Mouse (Mus musculus): ENCODE data around the gene Ror2. TPM values are rescaled to one million over a fixed set of nuclear protein-coding genes. Genes with fewer than 3 reads are reported as not detected.

Gene Ror2
- polyA plus RNA-seq, 1 experiment from 2014 or later = 27.4 TPM

DNA sequence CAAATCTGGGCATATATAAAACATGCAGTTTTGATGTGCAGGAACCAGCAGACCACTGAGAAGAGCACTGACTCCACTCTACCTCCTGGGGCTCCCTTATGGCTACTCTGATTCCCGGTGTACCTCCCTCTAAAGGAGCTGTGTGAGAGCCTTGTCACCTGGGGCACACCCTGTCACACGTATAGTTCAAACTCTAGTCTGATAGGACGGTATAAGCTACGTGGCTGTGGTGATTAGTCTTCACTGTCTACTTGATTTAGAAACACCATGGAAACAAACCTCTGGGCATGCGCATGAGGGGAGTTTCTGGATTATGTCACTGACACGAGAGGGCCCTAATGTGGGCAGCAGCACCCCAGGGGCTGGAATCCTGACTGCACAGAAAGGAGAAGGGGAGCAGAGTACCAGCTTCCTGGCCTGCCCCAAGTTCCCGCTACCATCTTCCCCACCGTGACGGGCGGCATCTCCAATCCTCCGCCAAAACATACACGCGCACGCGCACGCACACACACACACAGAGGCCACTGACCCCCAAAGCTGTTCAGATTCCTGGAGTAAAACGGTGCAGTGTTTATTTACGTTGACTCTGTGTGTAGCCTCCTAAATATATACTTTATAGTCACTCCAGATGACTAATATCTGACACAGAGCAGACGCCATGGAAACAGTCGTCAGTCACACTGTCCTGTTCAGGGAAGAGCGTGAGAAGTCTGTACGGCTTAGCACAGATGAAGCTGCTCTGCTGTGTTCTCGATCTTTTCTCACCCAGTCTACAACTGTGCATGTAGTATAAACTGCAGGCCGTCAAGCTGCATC, 37.1 kb downstream of the Ror2 start:
- 0 out of 2 replicates have a peak, but pooled peaks have one; percentile 56 for ATAC-seq (ENCODE audit: insufficient number of reproducible peaks, insufficient read depth, low FRiP score, low TSS enrichment, low read depth)
- 72% methylated on average over 24 of the region's 24 CpGs for WGBS
- peaks cover 51% of the 10 kb centered on the region for H3K4me1 ChIP-seq
- H3K4me2 ChIP-seq = no peak overlapping the region
- H3K9ac ChIP-seq = no peak overlapping the region
- H3K27me3 ChIP-seq = no peaks in the 10 kb centered on the region
- H3K4me3 ChIP-seq = no peak overlapping the region
- 0 out of 2 replicates have a peak, but pooled peaks cover 2% of the 10 kb centered on the region for H3K9me3 ChIP-seq
- no peak overlapping the region; the same call in none of the 2 replicates for H3K27ac ChIP-seq
- H3K36me3 ChIP-seq = no peaks in the 10 kb centered on the region

- H3K9ac ChIP-seq = no peak overlapping the region
- no peak for ATAC-seq (ENCODE audit: insufficient number of reproducible peaks, insufficient read depth, low FRiP score, low TSS enrichment, low read depth)
- no peaks in the 10 kb centered on the region for H3K36me3 ChIP-seq
- H3K4me1 ChIP-seq = peaks cover 51% of the 10 kb centered on the region
- H3K27ac ChIP-seq = no peak overlapping the region
- H3K9me3 ChIP-seq = 0 out of 2 replicates have a peak, but pooled peaks cover 2% of the 10 kb centered on the region
- H3K4me2 ChIP-seq = no peak overlapping the region
- no peaks in the 10 kb centered on the region for H3K27me3 ChIP-seq
- whole genome bisulfite sequencing = 65% methylated on average over 6 of the region's 6 CpGs
- H3K4me3 ChIP-seq = no peak overlapping the region
Measured at GRCm38 (mm10) chr13:53248080-53248479, 37.8 kb downstream of the Ror2 start.

DNA sequence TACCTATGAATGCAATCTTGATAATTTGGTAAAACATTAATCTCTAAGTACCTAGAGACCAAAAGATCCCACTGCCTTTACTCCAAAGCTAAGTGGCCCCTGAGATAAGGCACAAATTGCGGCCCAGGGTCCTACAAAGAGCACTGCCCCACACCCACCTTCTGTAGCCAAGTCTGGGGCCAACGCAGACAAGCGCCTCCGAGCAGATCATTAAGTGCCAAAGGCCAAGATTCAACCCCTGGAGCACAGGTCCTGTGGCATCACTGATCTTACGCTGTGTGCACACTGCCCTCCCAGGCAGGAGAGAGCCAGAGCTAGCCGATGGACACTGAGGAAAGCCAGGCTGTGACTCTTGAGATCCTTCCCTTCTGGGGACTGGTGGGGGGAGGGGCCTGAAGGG, 38.7 kb downstream of the Ror2 start:
- no peak overlapping the region for H3K4me2 ChIP-seq
- H3K36me3 ChIP-seq = peaks cover 4% of the 10 kb centered on the region
- no peak overlapping the region for H3K4me3 ChIP-seq
- no peaks in the 10 kb centered on the region for H3K27me3 ChIP-seq
- H3K9ac ChIP-seq = no peak overlapping the region
- no peak overlapping the region for H3K27ac ChIP-seq
- 0 out of 2 replicates have a peak, but pooled peaks cover 2% of the 10 kb centered on the region for H3K9me3 ChIP-seq
- H3K4me1 ChIP-seq = peaks cover 51% of the 10 kb centered on the region
- ATAC-seq (ENCODE audit: insufficient number of reproducible peaks, insufficient read depth, low FRiP score, low TSS enrichment, low read depth) = no peak
- 69% methylated on average over 6 of the region's 6 CpGs for WGBS

DNA sequence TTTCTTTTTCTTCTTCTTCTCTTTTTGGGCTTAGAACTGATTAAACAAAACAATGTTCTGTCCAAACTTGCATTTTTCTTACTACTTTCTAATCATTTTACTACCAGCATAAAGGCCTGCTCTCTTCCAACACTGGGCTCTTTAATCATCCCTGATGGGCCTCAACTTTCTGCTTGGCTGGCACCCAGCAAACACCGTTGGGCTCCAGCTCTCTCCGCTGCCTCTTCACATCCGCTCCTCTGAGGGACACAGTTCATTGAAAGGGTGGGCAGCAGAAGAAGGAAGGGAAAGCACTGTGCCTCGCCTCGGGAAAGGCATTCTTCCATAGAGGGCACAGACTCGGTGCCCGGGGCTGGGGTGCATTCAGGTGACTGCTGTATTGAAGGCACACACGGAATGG, 41.8 kb downstream of the Ror2 start:
- H3K4me3 ChIP-seq = no peak overlapping the region
- peaks cover 11% of the 10 kb centered on the region; the same call in 1 of the 2 replicates for H3K9me3 ChIP-seq
- peaks cover 45% of the 10 kb centered on the region for H3K4me1 ChIP-seq
- WGBS = 61% methylated on average over 8 of the region's 8 CpGs
- H3K4me2 ChIP-seq = no peak overlapping the region; the same call in 1 of the 2 replicates
- H3K27ac ChIP-seq = peak overlapping the region; percentile 56; the same call in 1 of the 2 replicates
- ATAC-seq (ENCODE audit: insufficient number of reproducible peaks, insufficient read depth, low FRiP score, low TSS enrichment, low read depth) = no peak
- no peaks in the 10 kb centered on the region for H3K27me3 ChIP-seq
- peaks cover 16% of the 10 kb centered on the region for H3K36me3 ChIP-seq
- no peak overlapping the region for H3K9ac ChIP-seq

DNA sequence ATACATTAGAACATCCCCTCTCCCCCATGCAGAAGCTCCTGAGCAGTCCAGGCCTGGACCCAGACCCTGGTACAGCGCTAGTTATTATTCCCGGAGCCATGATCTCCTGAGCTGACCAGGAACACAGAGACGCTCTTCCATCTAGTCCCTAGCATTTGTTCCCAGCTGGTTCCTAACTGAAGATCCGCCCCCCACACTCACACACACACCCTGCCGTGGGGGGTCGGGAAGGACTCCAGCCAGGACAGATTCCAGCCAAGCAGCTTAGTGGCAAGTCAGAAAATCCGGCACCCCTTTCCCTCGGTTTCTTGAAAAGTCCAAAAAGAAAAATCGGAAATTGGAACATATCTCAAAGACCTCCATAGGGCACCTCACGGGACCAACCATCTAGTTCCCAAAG, 48.5 kb downstream of the Ror2 start:
- 56% methylated on average over 10 of the region's 10 CpGs for WGBS
- Histone ChIP-seq H3K4me1 (peaks cover 63% of the 10 kb centered on the region), H3K4me2 (no peak overlapping the region), H3K9ac (peak overlapping the region; percentile 12; the same call in 1 of the 2 replicates), H3K27ac (peak overlapping the region; percentile 75; the same call in 1 of the 2 replicates), H3K4me3 (no peak overlapping the region), H3K9me3 (peaks cover 11% of the 10 kb centered on the region; the same call in 1 of the 2 replicates), H3K27me3 (no peaks in the 10 kb centered on the region; the same call in none of the 2 replicates), H3K36me3 (peaks cover 14% of the 10 kb centered on the region)
- ATAC-seq (ENCODE audit: insufficient number of reproducible peaks, insufficient read depth, low FRiP score, low TSS enrichment, low read depth) = no peak

- Histone ChIP-seq H3K4me1 (peaks cover 71% of the 10 kb centered on the region), H3K27me3 (no peaks in the 10 kb centered on the region; the same call in none of the 2 replicates), H3K4me2 (peak overlapping the region; percentile 42), H3K9ac (peak overlapping the region; percentile 36), H3K27ac (peak overlapping the region; percentile 75), H3K36me3 (peaks cover 11% of the 10 kb centered on the region), H3K9me3 (peaks cover 11% of the 10 kb centered on the region; the same call in 1 of the 2 replicates), H3K4me3 (no peak overlapping the region)
- 23% methylated on average over 18 of the region's 18 CpGs for WGBS
- peak; percentile 22; the same call in 1 of the 2 replicates for ATAC-seq (ENCODE audit: insufficient number of reproducible peaks, insufficient read depth, low FRiP score, low TSS enrichment, low read depth)
Measured at GRCm38 (mm10) chr13:53236434-53237401, 49.2 kb downstream of the Ror2 start.

GRCm38 (mm10) chr13:53235953-53236352, 50.0 kb downstream of the Ror2 start:
- Histone ChIP-seq H3K9me3 (0 out of 2 replicates have a peak, but pooled peaks cover 3% of the 10 kb centered on the region), H3K36me3 (peaks cover 3% of the 10 kb centered on the region), H3K9ac (no peak overlapping the region), H3K27ac (peak overlapping the region; percentile 75), H3K4me1 (peaks cover 78% of the 10 kb centered on the region), H3K4me3 (no peak overlapping the region), H3K4me2 (0 out of 2 replicates have a peak overlapping the region, but pooled peaks have one; percentile 42), H3K27me3 (no peaks in the 10 kb centered on the region; the same call in none of the 2 replicates)
- ATAC-seq (ENCODE audit: insufficient number of reproducible peaks, insufficient read depth, low FRiP score, low TSS enrichment, low read depth) = no peak
- WGBS = 19% methylated on average over 7 of the region's 7 CpGs

DNA sequence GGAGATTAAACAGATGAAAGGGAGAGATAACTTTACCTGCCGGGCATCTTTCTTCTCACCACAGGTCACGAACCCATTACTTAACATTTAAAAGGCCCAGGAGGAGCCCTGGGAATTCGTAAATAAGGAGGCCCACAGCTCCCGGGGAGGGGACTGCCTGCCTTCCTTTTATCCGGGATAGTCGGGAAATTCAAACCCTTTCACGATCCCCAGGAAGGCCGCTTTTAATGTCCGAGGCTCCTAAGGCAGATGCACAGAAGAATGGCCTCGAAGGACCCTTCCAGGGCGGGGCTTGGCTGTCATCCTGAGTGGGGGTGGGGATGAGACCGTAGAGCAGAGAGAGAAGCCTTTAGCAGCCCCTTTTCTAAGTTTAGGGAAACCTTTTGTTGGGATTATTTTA, 51.1 kb downstream of the Ror2 start:
- Histone ChIP-seq H3K4me2 (no peak overlapping the region), H3K27ac (no peak overlapping the region), H3K36me3 (no peaks in the 10 kb centered on the region), H3K4me3 (no peak overlapping the region), H3K9me3 (no peaks in the 10 kb centered on the region), H3K9ac (0 out of 2 replicates have a peak overlapping the region, but pooled peaks have one; percentile 44), H3K27me3 (no peaks in the 10 kb centered on the region; the same call in none of the 2 replicates), H3K4me1 (peaks cover 83% of the 10 kb centered on the region)
- WGBS = 7% methylated on average over 12 of the region's 12 CpGs
- no peak for ATAC-seq (ENCODE audit: insufficient number of reproducible peaks, insufficient read depth, low FRiP score, low TSS enrichment, low read depth)

DNA sequence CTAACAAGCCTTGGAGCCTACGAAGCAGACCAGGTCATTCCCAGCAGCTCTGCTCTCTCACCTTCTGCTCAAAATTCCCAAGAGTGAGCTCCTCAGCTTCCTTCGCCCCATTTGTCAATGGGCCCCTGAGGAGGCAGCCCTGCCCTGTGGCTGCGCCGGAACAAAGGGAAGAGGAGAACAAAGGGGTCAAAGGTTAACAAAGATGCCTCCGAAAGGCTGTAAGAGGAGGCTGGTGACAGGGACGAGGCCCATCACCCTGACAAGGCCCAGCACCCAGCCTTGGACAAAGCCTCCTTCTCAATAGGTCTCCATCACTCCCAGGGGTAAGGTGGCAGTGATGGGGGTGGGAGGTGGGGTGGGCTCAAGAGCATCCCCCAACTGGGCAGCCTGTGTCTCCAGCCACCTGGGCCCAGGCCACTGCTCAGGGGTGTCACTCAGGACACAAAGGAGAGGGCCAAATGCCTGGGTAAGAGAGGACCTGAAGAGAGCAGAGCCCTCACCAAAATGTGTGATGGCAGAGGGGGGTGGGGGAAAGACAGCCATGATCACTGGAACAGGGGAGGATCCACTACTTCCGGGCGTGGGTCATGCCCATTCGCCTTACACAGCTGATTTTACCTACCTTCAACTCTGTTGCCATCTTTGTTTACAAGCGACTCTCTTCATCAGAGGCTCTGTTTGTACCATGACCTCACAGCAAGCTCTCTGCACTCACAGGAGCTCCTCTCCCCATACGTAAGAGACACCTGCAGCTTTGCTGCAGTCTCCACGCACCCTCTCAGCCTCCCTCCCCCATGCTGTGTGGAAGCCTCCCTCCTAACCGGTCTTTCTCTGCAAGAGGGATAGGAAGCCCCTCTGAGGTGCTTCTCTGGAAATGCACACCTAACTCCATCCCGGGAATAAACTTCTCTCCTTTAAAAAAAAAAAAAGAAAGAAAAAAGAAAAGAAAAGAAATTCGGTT, 51.8 kb downstream of the Ror2 start:
- ATAC-seq (ENCODE audit: insufficient number of reproducible peaks, insufficient read depth, low FRiP score, low TSS enrichment, low read depth) = no peak
- Histone ChIP-seq H3K36me3 (no peaks in the 10 kb centered on the region), H3K4me3 (no peak overlapping the region), H3K27me3 (no peaks in the 10 kb centered on the region; the same call in none of the 2 replicates), H3K4me1 (peaks cover 83% of the 10 kb centered on the region), H3K4me2 (no peak overlapping the region), H3K9me3 (no peaks in the 10 kb centered on the region), H3K9ac (no peak overlapping the region), H3K27ac (peak overlapping the region; percentile 34)
- WGBS = 35% methylated on average over 15 of the region's 15 CpGs

DNA sequence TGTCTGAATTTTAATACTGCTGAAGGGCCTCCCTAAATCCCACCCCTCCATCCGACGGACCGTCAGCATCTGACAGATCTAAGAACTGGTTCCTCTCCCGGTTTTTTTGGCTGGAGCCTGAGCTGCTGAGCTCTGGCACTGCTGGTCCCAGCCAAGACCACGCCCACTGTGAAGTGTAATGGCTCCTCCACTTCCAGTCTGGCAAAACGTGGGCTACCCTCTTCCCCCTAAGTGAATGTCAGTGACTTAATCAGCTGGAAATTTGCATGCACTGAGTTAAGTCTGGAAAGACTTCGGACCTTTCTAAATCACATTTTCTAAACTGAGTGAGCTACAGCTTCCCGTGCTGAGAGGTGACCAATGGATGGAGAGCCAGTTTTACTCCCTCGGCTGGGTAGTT, 52.5 kb downstream of the Ror2 start:
- no peaks in the 10 kb centered on the region for H3K36me3 ChIP-seq

More for the DNA sequence above, 52.5 kb downstream of the Ror2 start:
- 12% methylated on average over 9 of the region's 9 CpGs for WGBS
- Histone ChIP-seq H3K9ac (no peak overlapping the region), H3K27ac (peak overlapping the region; percentile 34), H3K4me2 (no peak overlapping the region), H3K27me3 (no peaks in the 10 kb centered on the region; the same call in none of the 2 replicates), H3K4me1 (peaks cover 80% of the 10 kb centered on the region), H3K9me3 (no peaks in the 10 kb centered on the region), H3K4me3 (no peak overlapping the region)
- ATAC-seq (ENCODE audit: insufficient number of reproducible peaks, insufficient read depth, low FRiP score, low TSS enrichment, low read depth) = 0 out of 2 replicates have a peak, but pooled peaks have one; percentile 27
